In genomic region chr11:31707771-31708170, GRCm38 (mm10) we compare ENCODE assay signal across 27 mouse cellular contexts. TPM values are rescaled to one million over a fixed set of nuclear protein-coding genes. Genes with fewer than 3 reads are reported as not detected.
A peak's percentile ranks its signal among the peaks of the same experiment; 100 is the strongest.
DNase-seq lines count a peak whose midpoint lies in the region; ATAC-seq and TF ChIP-seq lines count a peak whose summit lies in the region.
"Had no signal": no experiment of that assay in that cellular context is flagged by ENCODE, and none has a peak within 500 bp of the region (broad histone marks: within the 10 kb centered on the region; RNA-seq: fewer than 3 reads in every experiment).

No protein-coding gene starts in this region.

- H3K79me2 ChIP-seq in MEL (ENCODE audit: control insufficient read depth, insufficient read depth, low read length, poor library complexity), result no peaks in the 10 kb centered on the region

- H3K4me1 ChIP-seq in MEL (ENCODE audit: control insufficient read depth in 1 of 2, insufficient read depth in 2 of 2, low read length in 2 of 2), result no peaks in the 10 kb centered on the region
- H3K4me1 ChIP-seq: forebrain, embryonic 15.5 days; intestine, embryonic 15.5 days had no signal

- no peak overlapping the region for H3K4me3 ChIP-seq in MEL (ENCODE audit: control insufficient read depth in 1 of 2, insufficient read depth in 1 of 2, low read depth in 2 of 2, low read length in 2 of 2)
- H3K4me3 ChIP-seq: embryonic facial prominence, embryonic 10.5 days; embryonic facial prominence, embryonic 13.5 days; forebrain, embryonic 15.5 days; heart, embryonic 12.5 days; heart, embryonic 15.5 days; hindbrain, embryonic 10.5 days; hindbrain, embryonic 13.5 days; intestine, embryonic 15.5 days had no signal

- H3K27me3 ChIP-seq in MEL (ENCODE audit: control insufficient read depth in 1 of 2, insufficient read depth in 2 of 2, low read length in 2 of 2), result peaks cover 2 to 10% of the 10 kb centered on the region in 2 experiments
- H3K27me3 ChIP-seq: embryonic facial prominence, embryonic 13.5 days; forebrain, embryonic 15.5 days; heart, embryonic 12.5 days; heart, embryonic 15.5 days; hindbrain, embryonic 13.5 days; intestine, embryonic 15.5 days; Patski had no signal

- H3K9ac ChIP-seq in MEL (ENCODE audit: control insufficient read depth, low read depth, low read length, poor library complexity, severe bottlenecking), result no peak overlapping the region
- H3K9ac ChIP-seq: embryonic facial prominence, embryonic 13.5 days; forebrain, embryonic 15.5 days; heart, embryonic 12.5 days; heart, embryonic 15.5 days; hindbrain, embryonic 13.5 days; intestine, embryonic 15.5 days had no signal

- H3K27ac ChIP-seq in MEL (ENCODE audit: control insufficient read depth, low read depth, low read length), result no peak overlapping the region
- H3K27ac ChIP-seq: embryonic facial prominence, embryonic 10.5 days; embryonic facial prominence, embryonic 13.5 days; forebrain, embryonic 15.5 days; heart, embryonic 15.5 days; hindbrain, embryonic 10.5 days; hindbrain, embryonic 13.5 days; intestine, embryonic 15.5 days had no signal

- ATAC-seq in erythroid progenitor cell, adult 5-6 weeks (replicated peaks; ENCODE audit: low FRiP score, poor library complexity, severe bottlenecking), result peak; percentile 74
- peak; percentile 67 for ATAC-seq in megakaryocyte-erythroid progenitor cell, adult 5-6 weeks (replicated peaks; ENCODE audit: low FRiP score, low TSS enrichment, poor library complexity, severe bottlenecking)
- ATAC-seq: CD4-positive, CD25-positive, alpha-beta regulatory T cell, adult 4 months; forebrain, embryonic 15.5 days; hindbrain, embryonic 16.5 days; intestine, embryonic 15.5 days; Patski had no signal

- H3K36me3 ChIP-seq in MEL (ENCODE audit: control insufficient read depth in 1 of 2, insufficient read depth in 2 of 2, low read length in 2 of 2), result no peaks in the 10 kb centered on the region
- H3K36me3 ChIP-seq: embryonic facial prominence, embryonic 10.5 days; embryonic facial prominence, embryonic 13.5 days; forebrain, embryonic 15.5 days; heart, embryonic 12.5 days; heart, embryonic 15.5 days; hindbrain, embryonic 10.5 days; hindbrain, embryonic 13.5 days; intestine, embryonic 15.5 days had no signal

- TF ChIP-seq POLR2A in MEL (IDR thresholded peaks at IDR 0.05; ENCODE audit: control insufficient read depth in 1 of 2, insufficient read depth in 1 of 2, low read depth in 1 of 2, low read length in 2 of 2, poor library complexity in 1 of 2), result no peak

- DNase-seq in MEL (ENCODE audit: low read depth, low spot score) (peak; percentile 26), MEL-GATA-1-ER (ENCODE audit: extremely low read depth, low read depth) (peak; percentile 12)
- DNase-seq in left cerebral cortex, postnatal 14 days (ENCODE audit: low spot score in 2 of 2), result no peak
- DNase-seq in embryo, embryonic 10 days (ENCODE audit: low spot score), result no peak
- DNase-seq: adrenal gland, postnatal 10 days; adrenal gland, postnatal 36 days; cerebellum, adult 11 months; cerebellum, adult 8-10 months; cerebellum, postnatal 14 days; embryo, embryonic 11 days; gastrocnemius, postnatal 25 days; heart, adult 18-20 months; heart, postnatal 10 days; heart, postnatal 36 days had no signal

- TF ChIP-seq CTCF in MEL (IDR thresholded peaks at IDR 0.05 in 2 of 3, conservative IDR thresholded peaks at IDR 0.05 in 1 of 3; ENCODE audit: control insufficient read depth in 1 of 3, insufficient read depth in 1 of 3, low read depth in 2 of 3, low read length in 3 of 3, poor library complexity in 1 of 3, severe bottlenecking in 1 of 3), result no peak

- peak; percentile 46 to 59 for TF ChIP-seq EP300 in MEL (IDR thresholded peaks at IDR 0.05; ENCODE audit: low read depth in 1 of 2, low read length in 2 of 2)

- intact Hi-C loops in left cerebral cortex, postnatal 14 days (cut with DNase I), result no loop called here

- no peaks in the 10 kb centered on the region for H3K9me3 ChIP-seq in MEL (replicated peaks; ENCODE audit: insufficient read depth, low read length)
- H3K9me3 ChIP-seq: heart, embryonic 15.5 days; intestine, embryonic 15.5 days had no signal

- no peak for TF ChIP-seq RAD21 in MEL (IDR thresholded peaks at IDR 0.05; ENCODE audit: low read depth, low read length)

TF ChIP-seq in MEL, 35 proteins besides CTCF, POLR2A, EP300 and RAD21:
- TF ChIP-seq GATA1 (IDR thresholded peaks at IDR 0.05; ENCODE audit: low read depth, low read length) (peak; percentile 69), MAX (IDR thresholded peaks at IDR 0.05; ENCODE audit: low read length) (no peak), TCF12 (IDR thresholded peaks at IDR 0.05; ENCODE audit: low read depth, low read length) (peak; percentile 65; the same call in 1 of the 2 replicates), MXI1 (IDR thresholded peaks at IDR 0.05; ENCODE audit: low read depth, low read length) (no peak)

RNA-seq across cellular contexts. Expression of gene Bod1, which starts 36.1 kb away (rescaled TPM):
- 39.6 and 47.3 TPM in 2 replicates for total RNA-seq in MEL (2012; rRNA removed)
- polyA plus RNA-seq in MEL (2012; ENCODE audit: insufficient read depth in 1 of 2, insufficient read length in 2 of 2, low read depth in 1 of 2, low replicate concordance in 2 of 2, missing spikeins in 1 of 2), result 10 to 100 TPM in 1 of 2 experiments, not detected in 1; 40.0 TPM
- 3.4 and 4.7 TPM in 2 replicates for total RNA-seq in erythroid progenitor cell, adult 5-6 weeks (2015; ENCODE audit: low replicate concordance)
- total RNA-seq in erythroid progenitor cell, adult 5-6 weeks (2017; ENCODE audit: low replicate concordance), result 0.61 and 3.1 TPM in 2 replicates
- total RNA-seq in megakaryocyte-erythroid progenitor cell, adult 5-6 weeks (2014; fragmentation: Nextera tagmentation), result 6.9 and 12.2 TPM in 2 replicates
- 8.6 and 10.4 TPM in 2 replicates for total RNA-seq in megakaryocyte-erythroid progenitor cell, adult 5-6 weeks (2017)
- 10 to 100 TPM; 87.2 to 90.5 TPM for total RNA-seq in left cerebral cortex, postnatal 14 days (2021)

Comparison
In these comparisons a context has a peak if more than half of its experiments do, and no peak if none do; other contexts are left out.
1. DNase-seq: peak in MEL (single experiment) and MEL-GATA-1-ER (single experiment); none in left cerebral cortex, postnatal 14 days (0 of 2) and embryo, embryonic 10 days (single experiment).